Mouse (Mus musculus) midbrain, embryonic 15.5 days (tissue): ENCODE measurements around the gene Syndig1l. TPM values are rescaled to one million over a fixed set of nuclear protein-coding genes. Genes with fewer than 3 reads are reported as not detected.

Source experiments
- ATAC-seq: fragments of 200-750 bp; cut with Nextera tagmentation; replicated peaks from 2 replicates; pipeline ENCODE4 v1.8.0; 2017; ENCODE audit warnings: moderate TSS enrichment
- H3K27ac ChIP-seq: fragments of 300-500 bp; sonication (generic); 2 replicates; pipeline ENCODE4 v1.5.1; 2015; ENCODE audit warnings: mild to moderate bottlenecking, inconsistent platforms
- H3K27me3 ChIP-seq: fragments of 300-500 bp; sonication (generic); replicated peaks from 2 replicates; pipeline ENCODE4 v1.6.1; 2015; ENCODE audit warnings: inconsistent platforms
- H3K36me3 ChIP-seq: fragments of 300-500 bp; sonication (generic); replicated peaks from 2 replicates; pipeline ENCODE4 v1.6.1; 2015; ENCODE audit warnings: inconsistent platforms
- H3K4me1 ChIP-seq: fragments of 300-500 bp; sonication (generic); 2 replicates; pipeline ENCODE4 v1.6.1; 2015; ENCODE audit warnings: inconsistent platforms
- H3K4me2 ChIP-seq: fragments of 300-500 bp; sonication (generic); 2 replicates; pipeline ENCODE4 v1.6.1; 2015; ENCODE audit warnings: inconsistent platforms, mild to moderate bottlenecking, moderate library complexity
- H3K4me3 ChIP-seq: fragments of 300-500 bp; sonication (generic); 2 replicates; pipeline ENCODE4 v1.5.1; 2015; ENCODE audit warnings: mild to moderate bottlenecking, inconsistent platforms
- H3K9ac ChIP-seq: fragments of 300-500 bp; sonication (generic); 2 replicates; pipeline ENCODE4 v1.6.1; 2015; ENCODE audit warnings: mild to moderate bottlenecking, inconsistent platforms
- H3K9me3 ChIP-seq: fragments of 300-500 bp; sonication (generic); 2 replicates; pipeline ENCODE4 v1.6.1; 2016; ENCODE audit warnings: inconsistent platforms
- WGBS: fragments of 180-500 bp; shearing (Covaris S2); methylation state at CpG from one replicate; pipeline ENCODE4 v1.1.7; 2015; ENCODE audit warnings: mixed read lengths; 5-methylcytosine and 5-hydroxymethylcytosine counted together
- polyA plus RNA-seq: library from polyadenylated mRNA; unstranded; fragments of >200 nt; fragmentation: Nextera tagmentation; extraction: Ambion mirVana; gene quantifications from 2 replicates; pipeline ENCODE4 v1.2.1, GENCODE M21; 2015

Syndig1l gene
- 12.9 and 14.5 TPM in 2 replicates for polyA plus RNA-seq

DNA sequence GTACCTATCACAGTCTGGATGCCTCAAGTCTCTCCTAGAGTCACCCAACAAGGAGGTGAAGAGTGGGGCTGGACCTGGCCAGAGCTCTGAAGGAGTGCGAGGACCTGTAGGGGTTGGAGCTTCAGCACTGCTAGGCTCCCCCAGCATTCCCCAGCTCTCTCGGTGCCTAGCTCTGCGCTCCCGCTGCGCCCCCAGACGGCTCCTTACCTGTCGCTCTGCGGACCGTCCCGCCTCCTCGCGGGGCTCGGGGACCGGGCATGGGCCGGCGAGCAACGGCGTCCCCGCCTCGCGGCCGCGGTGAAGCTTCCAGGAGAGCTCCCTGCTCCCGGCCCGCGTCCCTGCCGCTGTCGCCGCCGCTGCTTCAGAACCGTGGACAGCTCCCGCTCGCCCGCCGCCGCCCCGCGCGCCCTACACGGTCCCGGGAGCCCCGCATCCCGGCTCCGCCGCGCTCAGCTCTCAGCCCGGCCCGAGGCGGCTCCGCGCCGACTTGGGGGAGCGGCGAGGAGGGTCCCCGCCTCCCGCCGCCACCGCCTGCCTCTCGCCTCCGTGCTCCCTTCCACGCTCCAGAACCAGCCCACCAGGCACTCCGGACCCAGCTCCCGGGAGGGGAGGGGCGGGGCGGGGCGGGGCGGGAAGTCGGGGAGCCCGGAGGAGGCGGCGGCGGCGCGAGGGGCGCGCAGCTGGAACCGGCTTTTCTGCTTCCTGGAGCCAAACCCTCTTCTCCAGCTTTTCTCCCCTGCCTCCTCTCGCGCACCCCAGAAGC lies at the start of gene Syndig1l:
Gene Syndig1l, minus strand, starts transcription at position 513 of the 763 bp plus-strand sequence.
- ATAC-seq = peak; percentile 78
- Histone ChIP-seq H3K9ac (peak within 1 kb of the TSS; percentile 68), H3K4me1 (peaks cover 12% of the 10 kb centered on the region; the same call in 1 of the 2 replicates), H3K27me3 (peaks cover 22% of the 10 kb centered on the region), H3K27ac (peak within 1 kb of the TSS; percentile 57; the same call in 1 of the 2 replicates), H3K9me3 (no peaks in the 10 kb centered on the region), H3K36me3 (no peaks in the 10 kb centered on the region), H3K4me2 (peak within 1 kb of the TSS; percentile 78), H3K4me3 (peak within 1 kb of the TSS; percentile 74)
- WGBS = 2% methylated on average over 52 of the region's 79 CpGs

DNA sequence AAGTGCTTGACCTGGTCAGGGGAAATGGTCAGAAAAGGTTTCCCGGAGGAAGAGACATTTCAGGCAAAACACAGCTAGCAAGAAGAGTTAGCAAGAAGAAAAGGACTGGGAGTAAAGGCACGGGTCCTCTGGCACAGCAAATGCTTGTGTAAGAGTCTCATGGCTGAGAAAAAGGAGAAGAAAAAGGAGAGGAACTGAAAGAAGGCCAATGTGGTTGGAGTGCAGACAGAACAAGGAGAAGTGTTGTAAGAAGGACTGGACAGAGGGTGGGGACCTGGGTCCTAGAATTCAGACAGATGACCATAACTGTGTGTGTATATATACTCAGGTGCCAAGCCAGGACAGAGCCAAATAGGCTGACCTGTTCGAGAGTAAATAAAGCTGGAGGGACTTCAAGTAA lies 49.5 kb upstream of the Syndig1l start:
- no peak for ATAC-seq
- Histone ChIP-seq H3K27me3 (no peaks in the 10 kb centered on the region), H3K9me3 (no peaks in the 10 kb centered on the region), H3K4me3 (no peak overlapping the region), H3K4me1 (peaks cover 20% of the 10 kb centered on the region), H3K27ac (no peak overlapping the region), H3K36me3 (no peaks in the 10 kb centered on the region), H3K9ac (no peak overlapping the region), H3K4me2 (no peak overlapping the region)
- WGBS = 73% methylated on average over 3 of the region's 3 CpGs

DNA sequence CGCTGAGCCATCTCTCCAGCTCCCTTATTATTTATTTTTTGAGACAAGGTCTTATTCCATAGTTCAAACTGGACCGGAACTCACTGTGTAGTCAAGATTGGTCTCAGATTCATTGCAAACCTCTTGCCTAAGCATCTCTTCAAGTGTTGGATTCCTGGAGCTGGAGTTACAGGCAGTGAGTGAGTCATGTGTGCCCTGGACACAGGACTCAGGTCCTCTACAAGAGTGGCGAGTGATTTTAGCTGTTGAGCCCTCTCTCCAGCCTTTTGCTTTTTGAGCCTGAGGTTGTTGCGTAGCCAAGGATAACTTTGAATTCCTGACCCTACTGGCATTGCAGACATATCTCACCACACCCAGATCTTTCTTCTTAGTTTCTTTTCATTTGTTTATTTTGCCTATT lies 47.1 kb upstream of the Syndig1l start:
- Histone ChIP-seq H3K4me2 (no peak overlapping the region), H3K4me3 (no peak overlapping the region), H3K27ac (no peak overlapping the region), H3K9ac (no peak overlapping the region), H3K4me1 (no peaks in the 10 kb centered on the region), H3K27me3 (no peaks in the 10 kb centered on the region), H3K9me3 (no peaks in the 10 kb centered on the region), H3K36me3 (no peaks in the 10 kb centered on the region)
- 71% methylated on average over 4 of the region's 4 CpGs for WGBS
- ATAC-seq = no peak

DNA sequence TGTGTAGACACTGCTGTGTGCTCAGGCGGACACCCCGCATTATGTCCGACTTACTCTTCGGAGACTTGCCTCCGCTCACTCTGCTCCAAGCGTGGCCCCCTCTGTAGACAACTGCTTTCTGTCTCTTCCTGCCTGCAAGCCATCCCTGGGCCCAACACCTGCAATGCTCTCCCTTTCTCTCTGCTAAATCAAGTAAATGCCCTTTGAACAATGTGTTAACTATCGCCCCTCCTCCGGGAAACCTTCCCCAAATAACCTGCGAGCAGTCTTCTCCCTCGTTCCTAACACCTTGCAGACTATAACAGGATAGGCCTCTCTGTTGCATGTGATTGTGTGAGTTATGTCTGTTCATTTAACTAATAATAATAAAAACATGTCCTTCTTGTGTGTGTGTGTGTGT lies 44.9 kb upstream of the Syndig1l start:
- Histone ChIP-seq H3K27me3 (no peaks in the 10 kb centered on the region), H3K9ac (no peak overlapping the region), H3K9me3 (no peaks in the 10 kb centered on the region), H3K4me2 (no peak overlapping the region), H3K27ac (no peak overlapping the region), H3K4me1 (no peaks in the 10 kb centered on the region), H3K4me3 (no peak overlapping the region), H3K36me3 (no peaks in the 10 kb centered on the region)
- 93% methylated on average over 10 of the region's 10 CpGs for WGBS
- ATAC-seq = no peak

DNA sequence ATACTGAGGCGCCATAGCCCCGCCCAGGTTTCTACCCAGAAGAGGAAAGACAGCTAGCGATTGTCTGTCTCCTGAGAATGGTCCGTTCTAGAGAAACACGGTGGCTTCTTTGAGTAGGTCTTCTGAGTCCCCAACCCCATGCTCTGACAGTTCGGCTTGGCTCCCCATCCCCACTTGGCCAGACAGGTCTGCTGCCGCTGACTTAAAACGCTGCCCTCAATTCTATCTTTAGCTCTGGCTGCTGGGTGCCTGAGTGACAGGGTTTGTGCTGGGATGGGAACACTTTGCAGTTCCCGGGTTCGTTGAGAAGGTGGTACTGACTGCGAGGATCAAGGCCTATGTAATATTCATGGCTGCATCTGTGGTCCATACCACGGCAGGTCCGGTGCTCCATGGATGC lies 34.7 kb upstream of the Syndig1l start:
- WGBS = 79% methylated on average over 13 of the region's 13 CpGs
- Histone ChIP-seq H3K4me2 (no peak overlapping the region), H3K9ac (no peak overlapping the region), H3K27ac (no peak overlapping the region), H3K9me3 (no peaks in the 10 kb centered on the region), H3K36me3 (no peaks in the 10 kb centered on the region), H3K27me3 (no peaks in the 10 kb centered on the region), H3K4me1 (no peaks in the 10 kb centered on the region), H3K4me3 (no peak overlapping the region)
- no peak for ATAC-seq

DNA sequence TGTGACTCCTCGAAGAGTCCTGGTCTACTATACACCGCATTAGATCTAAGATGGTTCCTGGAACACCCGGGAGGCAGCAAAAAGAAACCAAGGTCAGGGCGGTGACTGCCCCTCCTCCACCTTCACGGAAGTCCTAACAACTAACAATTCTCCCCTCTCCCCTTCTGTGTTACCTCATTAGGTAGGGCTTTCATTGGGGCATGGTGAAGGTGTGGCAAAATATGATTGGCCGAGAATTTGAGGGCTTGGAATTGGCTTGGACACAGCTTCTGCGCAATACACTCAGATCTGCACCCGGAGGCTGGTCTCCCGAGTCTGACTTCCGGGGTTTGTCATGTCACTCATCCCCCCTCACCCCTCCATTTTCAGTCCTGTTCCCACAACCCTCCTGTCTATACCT lies 29.8 kb upstream of the Syndig1l start:
- no peak overlapping the region for H3K4me3 ChIP-seq
- no peak overlapping the region for H3K9ac ChIP-seq
- no peaks in the 10 kb centered on the region for H3K27me3 ChIP-seq
- no peaks in the 10 kb centered on the region for H3K4me1 ChIP-seq
- H3K4me2 ChIP-seq = no peak overlapping the region
- no peak for ATAC-seq
- no peaks in the 10 kb centered on the region for H3K36me3 ChIP-seq
- no peaks in the 10 kb centered on the region for H3K9me3 ChIP-seq
- no peak overlapping the region for H3K27ac ChIP-seq
- WGBS = 95% methylated on average over 10 of the region's 10 CpGs

DNA sequence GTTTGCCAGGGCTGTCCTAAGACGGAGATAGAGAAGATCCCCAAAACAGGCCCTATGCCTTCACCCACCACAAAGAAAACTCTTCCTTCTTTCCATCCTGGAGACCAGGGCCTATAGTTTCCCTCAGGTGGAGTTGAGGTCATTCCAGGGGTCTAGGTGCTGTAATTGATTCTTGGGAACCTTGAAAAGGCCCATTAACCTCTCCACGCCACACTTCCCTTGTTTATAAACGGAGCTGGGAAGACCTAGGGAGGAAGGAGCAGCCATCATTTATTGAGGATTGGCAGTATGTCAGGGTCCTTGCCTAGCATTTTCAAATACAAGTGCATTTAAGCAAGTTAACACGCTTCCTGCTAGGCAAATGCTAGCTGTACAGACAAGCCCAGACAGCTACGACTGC lies 28.8 kb upstream of the Syndig1l start:
- Histone ChIP-seq H3K9ac (no peak overlapping the region), H3K9me3 (no peaks in the 10 kb centered on the region), H3K4me2 (no peak overlapping the region), H3K36me3 (no peaks in the 10 kb centered on the region), H3K4me1 (no peaks in the 10 kb centered on the region), H3K27me3 (no peaks in the 10 kb centered on the region), H3K4me3 (no peak overlapping the region), H3K27ac (no peak overlapping the region)
- no peak for ATAC-seq
- 89% methylated on average over 5 of the region's 5 CpGs for WGBS

DNA sequence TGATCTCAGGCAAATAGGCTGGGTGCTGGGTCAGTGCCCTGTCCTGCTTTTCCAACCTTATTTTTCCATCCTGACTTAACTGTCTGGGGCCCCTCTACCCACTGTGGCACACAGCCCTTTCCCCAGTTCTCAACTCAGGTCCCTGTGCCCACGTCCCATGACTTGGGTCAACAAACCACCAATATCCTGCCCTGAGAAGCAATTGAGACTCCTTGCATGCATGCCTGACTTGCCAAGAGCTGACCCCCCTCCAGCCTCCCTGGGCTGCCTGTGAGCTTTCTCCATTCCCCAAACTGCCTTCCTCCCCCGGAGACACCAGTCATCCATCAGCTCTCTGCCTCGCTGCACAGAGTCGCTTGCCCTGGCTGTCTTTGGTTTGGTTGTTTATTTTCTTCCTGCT lies 28.4 kb upstream of the Syndig1l start:
- H3K4me1 ChIP-seq = no peaks in the 10 kb centered on the region
- no peaks in the 10 kb centered on the region for H3K9me3 ChIP-seq
- ATAC-seq = no peak
- H3K4me3 ChIP-seq = no peak overlapping the region
- H3K27me3 ChIP-seq = no peaks in the 10 kb centered on the region
- no peak overlapping the region for H3K4me2 ChIP-seq
- H3K9ac ChIP-seq = no peak overlapping the region
- WGBS = 56% methylated on average over 4 of the region's 4 CpGs
- no peaks in the 10 kb centered on the region for H3K36me3 ChIP-seq
- H3K27ac ChIP-seq = no peak overlapping the region

DNA sequence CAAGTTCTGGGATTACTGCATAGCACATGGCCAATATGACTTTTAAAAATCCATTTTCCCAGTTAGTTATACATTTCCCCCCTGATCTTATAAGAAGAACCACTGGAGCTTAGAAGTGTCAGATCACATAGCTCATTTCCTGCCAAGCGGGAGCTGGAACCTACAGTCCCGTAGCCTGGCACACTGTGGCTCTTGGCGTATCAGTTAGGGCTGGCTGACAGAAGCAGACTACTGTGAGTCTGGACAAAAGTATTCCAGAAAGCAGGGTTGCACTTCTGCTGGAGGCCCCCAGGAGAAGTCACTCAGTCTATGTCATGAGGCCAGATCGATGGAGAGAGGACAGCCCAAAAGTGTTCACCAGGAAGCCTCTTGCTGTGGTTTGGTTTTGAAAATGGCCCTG lies 27.8 kb upstream of the Syndig1l start:
- Histone ChIP-seq H3K4me2 (no peak overlapping the region), H3K27me3 (no peaks in the 10 kb centered on the region), H3K4me3 (no peak overlapping the region), H3K9me3 (no peaks in the 10 kb centered on the region), H3K4me1 (no peaks in the 10 kb centered on the region), H3K9ac (no peak overlapping the region), H3K27ac (no peak overlapping the region), H3K36me3 (no peaks in the 10 kb centered on the region)
- no peak for ATAC-seq
- WGBS = 88% methylated on average over 4 of the region's 4 CpGs

DNA sequence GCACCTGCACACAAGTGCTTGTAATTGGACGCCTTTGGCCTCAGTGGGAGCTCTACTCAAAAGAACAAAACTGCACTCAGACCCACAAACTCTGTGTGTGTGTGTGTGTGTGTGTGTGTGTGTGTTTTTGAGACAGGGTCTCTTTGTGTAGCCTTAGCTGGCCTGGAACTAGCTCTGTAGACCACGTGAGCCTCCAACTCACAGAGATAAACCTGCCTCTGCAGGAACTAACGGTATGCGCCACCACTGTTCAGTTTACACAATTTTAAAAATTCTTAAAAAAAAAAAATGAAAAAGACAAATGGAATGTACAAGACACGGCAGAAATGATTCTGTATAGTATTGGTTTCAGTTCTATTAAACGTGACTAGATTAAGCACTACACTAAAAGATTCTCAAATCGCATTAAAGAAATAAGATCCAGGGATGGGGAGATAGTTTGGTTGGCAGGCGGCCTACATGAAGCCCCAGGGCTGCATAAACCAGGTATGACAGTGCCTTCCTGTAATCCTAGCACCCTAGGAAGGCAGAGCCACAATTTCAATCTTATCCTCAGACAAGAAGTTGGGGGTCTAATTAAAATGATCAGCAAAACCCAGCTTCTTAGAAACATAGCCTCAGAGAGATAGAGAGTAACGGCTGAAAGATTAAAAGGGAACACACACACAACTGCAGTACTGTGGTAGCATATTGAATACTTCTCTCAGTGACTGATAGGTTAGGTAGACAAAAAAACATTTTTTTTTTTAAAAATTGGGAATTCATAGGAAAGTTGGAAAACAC lies 20.0 kb upstream of the Syndig1l start:
- Histone ChIP-seq H3K4me2 (no peak overlapping the region), H3K36me3 (no peaks in the 10 kb centered on the region), H3K4me3 (no peak overlapping the region), H3K27ac (no peak overlapping the region), H3K27me3 (no peaks in the 10 kb centered on the region), H3K9ac (no peak overlapping the region), H3K9me3 (no peaks in the 10 kb centered on the region), H3K4me1 (no peaks in the 10 kb centered on the region)
- 84% methylated on average over 9 of the region's 9 CpGs for WGBS
- ATAC-seq = no peak

DNA sequence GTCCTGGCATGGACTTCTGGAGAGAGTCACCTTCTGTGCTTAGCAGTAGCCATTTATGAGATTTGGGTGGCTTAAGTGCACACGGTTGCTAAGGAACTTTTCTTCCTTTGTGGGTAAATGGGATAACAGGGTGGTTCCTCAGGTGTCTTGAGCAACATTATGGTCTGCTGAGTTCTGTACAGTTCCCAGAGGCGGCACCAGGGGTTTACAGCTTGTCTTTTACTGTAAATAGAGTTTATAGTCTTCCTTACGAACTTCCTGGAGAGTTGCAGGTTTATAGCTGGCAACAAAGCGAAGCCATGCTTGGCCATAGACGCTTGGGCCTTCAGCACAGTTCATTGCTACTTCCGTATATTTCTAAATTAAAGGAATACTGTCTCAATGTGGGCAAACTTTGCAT lies 15.9 kb upstream of the Syndig1l start:
- no peak overlapping the region for H3K27ac ChIP-seq
- H3K9me3 ChIP-seq = no peaks in the 10 kb centered on the region
- no peak overlapping the region for H3K4me3 ChIP-seq
- WGBS = 86% methylated on average over 6 of the region's 6 CpGs
- ATAC-seq = no peak
- 0 out of 2 replicates have a peak, but pooled peaks cover 3% of the 10 kb centered on the region for H3K4me1 ChIP-seq
- H3K9ac ChIP-seq = no peak overlapping the region
- no peaks in the 10 kb centered on the region for H3K27me3 ChIP-seq
- H3K4me2 ChIP-seq = no peak overlapping the region
- H3K36me3 ChIP-seq = no peaks in the 10 kb centered on the region

DNA sequence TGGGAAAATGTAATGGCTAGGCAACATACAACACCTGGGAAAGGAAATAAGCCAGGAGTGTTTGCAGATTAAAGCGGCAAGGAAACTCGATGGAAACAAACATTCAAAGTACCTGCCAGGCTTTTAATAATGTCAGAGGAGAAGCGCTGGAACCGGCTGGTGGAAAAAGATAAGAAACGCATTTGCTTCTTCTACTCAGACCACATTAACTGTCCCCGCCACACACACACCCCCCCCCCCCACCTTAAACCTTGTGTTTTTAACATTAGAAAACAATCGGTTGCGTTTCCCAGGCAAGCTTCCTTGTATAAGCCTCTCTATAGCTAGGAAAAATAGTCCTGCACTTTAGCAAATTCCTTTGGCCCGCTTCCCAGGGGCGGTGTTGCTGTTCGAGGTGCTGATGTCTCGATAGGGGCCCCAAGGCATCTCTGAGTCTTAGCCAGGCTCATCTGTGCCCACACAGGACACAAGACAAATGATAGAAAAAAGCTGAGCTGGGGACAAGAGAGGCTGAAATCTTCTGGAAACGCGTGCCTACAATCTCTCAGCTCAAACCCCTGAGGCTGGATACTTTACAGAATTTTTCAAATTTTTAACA lies 11.3 kb upstream of the Syndig1l start:
- Histone ChIP-seq H3K36me3 (no peaks in the 10 kb centered on the region), H3K27me3 (no peaks in the 10 kb centered on the region), H3K9ac (no peak overlapping the region), H3K4me3 (no peak overlapping the region), H3K27ac (no peak overlapping the region), H3K9me3 (no peaks in the 10 kb centered on the region), H3K4me1 (peaks cover 8% of the 10 kb centered on the region; the same call in 1 of the 2 replicates), H3K4me2 (no peak overlapping the region)
- no peak for ATAC-seq
- WGBS = 33% methylated on average over 14 of the region's 14 CpGs
